Mouse (Mus musculus) hindlimb bud, embryonic 11.5 days (tissue): ENCODE measurements around the gene Taf5l.
"Not testable (repeated sequence)": the region's sequence is repeated elsewhere in the genome, so short reads cannot be mapped to it uniquely, and the experiment has no call there.

ENCODE experiments used
- DNase-seq: peaks from one replicate; pipeline ENCODE4 v3.0.0-alpha.2; 2012; ENCODE audit warnings: low read depth, low spot score; ENCODE audit errors: extremely low spot score

The Taf5l gene

GRCm38 (mm10) chr8:123966896-123967295, 54.3 kb downstream of the Taf5l start:
- DNase-seq: no peak

- no peak for DNase-seq
Measured at GRCm38 (mm10) chr8:123961371-123961770, 59.8 kb downstream of the Taf5l start.

- DNase-seq: not testable (repeated sequence)
Measured at GRCm38 (mm10) chr8:123960556-123960955, 60.6 kb downstream of the Taf5l start.

- no peak for DNase-seq
Measured at GRCm38 (mm10) chr8:123960056-123960455, 61.1 kb downstream of the Taf5l start.

GRCm38 (mm10) chr8:123959473-123959872, 61.7 kb downstream of the Taf5l start:
- DNase-seq: no peak

GRCm38 (mm10) chr8:123958130-123958529, 63.1 kb downstream of the Taf5l start:
- no peak for DNase-seq

- DNase-seq: no peak
Measured at GRCm38 (mm10) chr8:123954246-123954645, 67.0 kb downstream of the Taf5l start.

GRCm38 (mm10) chr8:123953686-123954085, 67.5 kb downstream of the Taf5l start:
- no peak for DNase-seq

GRCm38 (mm10) chr8:123950077-123950802, 71.0 kb downstream of the Taf5l start:
- no peak for DNase-seq

GRCm38 (mm10) chr8:123949686-123949986, 71.6 kb downstream of the Taf5l start:
- DNase-seq: no peak

- peak; percentile 96 for DNase-seq
Measured at GRCm38 (mm10) chr8:123948942-123949685, 72.1 kb downstream of the Taf5l start, which contains the start of gene Nup133. TSS of gene Nup133 (minus strand) at chr8:123949265.
